Mouse (Mus musculus) midbrain, embryonic 16.5 days (tissue): ENCODE results near the gene Ing5. TPM values are rescaled to one million over a fixed set of nuclear protein-coding genes. Genes with fewer than 3 reads are reported as not detected.
"Not testable (repeated sequence)": the region's sequence is repeated elsewhere in the genome, so short reads cannot be mapped to it uniquely, and the experiment has no call there.

ENCODE experiments used
- ATAC-seq: fragments of 200-750 bp; cut with Nextera tagmentation; 2 replicates; pipeline ENCODE4 v1.8.0; 2017; ENCODE audit warnings: moderate TSS enrichment
- H3K27ac ChIP-seq: fragments of 300-500 bp; sonication (generic); 2 replicates; pipeline ENCODE4 v1.5.1; 2014; ENCODE audit warnings: mild to moderate bottlenecking, low read length, mixed read lengths
- H3K27me3 ChIP-seq: fragments of 300-500 bp; sonication (generic); 2 replicates; pipeline ENCODE4 v1.6.1; 2014; ENCODE audit warnings: low read depth, low read length, mixed read lengths; ENCODE audit not compliant: control insufficient read depth, insufficient read depth
- H3K36me3 ChIP-seq: fragments of 300-500 bp; sonication (generic); 2 replicates; pipeline ENCODE4 v1.6.1; 2014; ENCODE audit warnings: mild to moderate bottlenecking, low read length, moderate library complexity, mixed read lengths; ENCODE audit not compliant: control insufficient read depth, insufficient read depth
- H3K4me1 ChIP-seq: fragments of 300-500 bp; sonication (generic); 2 replicates; pipeline ENCODE4 v1.6.1; 2014; ENCODE audit warnings: mild to moderate bottlenecking, low read length, mixed read lengths; ENCODE audit not compliant: control insufficient read depth, insufficient read depth
- H3K4me2 ChIP-seq: fragments of 300-500 bp; sonication (generic); 2 replicates; pipeline ENCODE4 v1.6.1; 2014; ENCODE audit warnings: mild to moderate bottlenecking, low read length, mixed read lengths
- H3K4me3 ChIP-seq: fragments of 300-500 bp; sonication (generic); 2 replicates; pipeline ENCODE4 v1.5.1; 2014; ENCODE audit warnings: low read depth, mild to moderate bottlenecking, low read length, moderate library complexity, mixed read lengths
- H3K9ac ChIP-seq: fragments of 300-500 bp; sonication (generic); 2 replicates; pipeline ENCODE4 v1.6.1; 2014; ENCODE audit warnings: low read depth, low read length, mixed read lengths
- H3K9me3 ChIP-seq: fragments of 300-500 bp; sonication (generic); replicated peaks from 2 replicates; pipeline ENCODE4 v1.6.1; 2014; ENCODE audit warnings: mild to moderate bottlenecking, low read length, mixed read lengths; ENCODE audit not compliant: control insufficient read depth, poor library complexity, severe bottlenecking
- whole genome bisulfite sequencing: fragments of 180-500 bp; shearing (Covaris S2); extraction: QIAGEN DNeasy Blood & Tissue Kit; methylation state at CpG from one replicate; pipeline ENCODE4 v1.1.7; 2014; 5-methylcytosine and 5-hydroxymethylcytosine counted together
- polyA plus RNA-seq: library from polyadenylated mRNA; unstranded; fragments of >200 nt; fragmentation: Nextera tagmentation; extraction: Ambion mirVana; gene quantifications from 2 replicates; pipeline ENCODE4 v1.2.1, GENCODE M21; 2015

The Ing5 gene
- polyA plus RNA-seq, 1 experiment from 2014 or later: 10.0 TPM

GRCm38 (mm10) chr1:93836532-93836913, 32.8 kb downstream of the Ing5 start:
- Histone ChIP-seq H3K36me3 (peaks cover 2% of the 10 kb centered on the region; the same call in 1 of the 2 replicates), H3K27me3 (no peaks in the 10 kb centered on the region), H3K4me1 (no peaks in the 10 kb centered on the region), H3K27ac (no peak overlapping the region), H3K9ac (no peak overlapping the region), H3K4me3 (no peak overlapping the region), H3K9me3 (no peaks in the 10 kb centered on the region), H3K4me2 (no peak overlapping the region)
- no peak for ATAC-seq
- 96% methylated on average over 2 of the region's 2 CpGs for WGBS

GRCm38 (mm10) chr1:93837335-93837734, 33.6 kb downstream of the Ing5 start:
- Histone ChIP-seq H3K4me2 (no peak overlapping the region), H3K9ac (no peak overlapping the region), H3K36me3 (peaks cover 2% of the 10 kb centered on the region; the same call in 1 of the 2 replicates), H3K4me3 (no peak overlapping the region), H3K4me1 (no peaks in the 10 kb centered on the region), H3K9me3 (no peaks in the 10 kb centered on the region), H3K27me3 (no peaks in the 10 kb centered on the region), H3K27ac (no peak overlapping the region)
- ATAC-seq: no peak
- 88% methylated on average over 8 of the region's 8 CpGs for WGBS

DNA sequence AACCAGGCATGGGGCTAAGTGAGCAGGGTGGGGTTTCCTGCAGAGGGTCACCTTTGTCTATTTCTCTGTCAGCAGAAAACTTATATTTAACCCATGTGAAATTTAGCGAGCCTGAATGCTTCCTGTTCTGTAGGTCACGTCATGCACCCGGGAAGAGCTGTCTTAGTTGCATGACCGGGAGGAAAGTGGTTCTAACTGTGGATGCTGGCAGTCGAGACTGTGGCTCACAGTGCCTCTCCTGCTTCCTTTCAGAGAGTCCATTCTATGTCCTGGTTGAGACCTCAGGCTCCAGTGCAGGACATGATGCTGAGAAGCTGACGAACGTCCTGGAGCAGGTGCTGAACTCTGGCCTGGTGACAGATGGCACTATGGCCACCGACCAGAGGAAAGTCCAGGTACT, 34.8 kb downstream of the Ing5 start:
- H3K4me3 ChIP-seq, H3K4me2 ChIP-seq, ATAC-seq, H3K36me3 ChIP-seq, H3K9me3 ChIP-seq, H3K9ac ChIP-seq, H3K27me3 ChIP-seq, H3K27ac ChIP-seq, H3K4me1 ChIP-seq: not testable (repeated sequence)
- WGBS: 91% methylated on average over 8 of the region's 8 CpGs

DNA sequence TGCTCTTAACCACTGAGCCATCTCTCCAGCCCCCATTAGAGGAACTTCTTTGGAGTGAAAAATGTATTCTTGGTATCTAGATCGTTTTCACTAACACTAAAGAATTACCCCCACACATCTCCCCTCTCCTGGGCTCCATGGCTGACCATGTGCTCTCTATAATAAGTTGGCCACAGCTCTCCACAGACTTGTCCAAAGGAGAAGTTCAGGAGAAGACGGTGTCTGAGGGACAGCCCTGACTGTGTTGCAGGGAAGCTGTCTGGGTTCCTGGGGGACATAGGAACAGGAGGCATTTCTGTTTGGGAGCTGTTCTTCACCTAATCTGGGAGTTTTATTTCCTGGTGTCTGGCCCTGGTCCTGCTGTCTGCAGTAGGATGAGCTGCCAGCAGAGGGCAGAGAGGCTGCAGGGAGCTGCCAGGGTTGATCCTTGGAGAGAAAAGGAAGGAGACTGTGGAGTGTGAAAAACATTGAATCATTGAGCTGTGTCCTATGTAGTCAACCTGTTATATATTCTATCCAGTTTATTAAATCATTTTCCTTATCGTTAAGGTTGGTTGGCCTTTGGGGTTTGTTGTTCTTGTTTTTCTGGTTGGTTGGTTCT, 42.1 kb downstream of the Ing5 start:
- H3K9me3 ChIP-seq, H3K27me3 ChIP-seq, H3K27ac ChIP-seq, H3K4me1 ChIP-seq, H3K4me2 ChIP-seq, H3K4me3 ChIP-seq, H3K36me3 ChIP-seq, H3K9ac ChIP-seq: not testable (repeated sequence)
- 0 out of 2 replicates have a peak, but pooled peaks have one; percentile 45 for ATAC-seq
- 36% methylated on average over 1 of the region's 3 CpGs for WGBS

- H3K9me3 ChIP-seq, H3K4me1 ChIP-seq, H3K27ac ChIP-seq, H3K4me3 ChIP-seq, H3K4me2 ChIP-seq, H3K9ac ChIP-seq, ATAC-seq, H3K36me3 ChIP-seq, H3K27me3 ChIP-seq: not testable (repeated sequence)
- WGBS: 79% methylated on average over 4 of the region's 4 CpGs
Measured at GRCm38 (mm10) chr1:93855790-93856189, 52.0 kb downstream of the Ing5 start.

- Histone ChIP-seq H3K27me3 (no peaks in the 10 kb centered on the region), H3K36me3 (no peaks in the 10 kb centered on the region), H3K27ac (no peak overlapping the region), H3K9ac (no peak overlapping the region), H3K4me2 (no peak overlapping the region), H3K4me3 (no peak overlapping the region), H3K4me1 (no peaks in the 10 kb centered on the region), H3K9me3 (no peaks in the 10 kb centered on the region)
- no peak for ATAC-seq
- 62% methylated on average over 6 of the region's 6 CpGs for WGBS
Measured at GRCm38 (mm10) chr1:93857370-93857769, 53.6 kb downstream of the Ing5 start.

GRCm38 (mm10) chr1:93857991-93858390, 54.2 kb downstream of the Ing5 start:
- H3K9ac ChIP-seq: no peak overlapping the region
- no peak overlapping the region for H3K4me3 ChIP-seq
- no peaks in the 10 kb centered on the region for H3K36me3 ChIP-seq
- no peaks in the 10 kb centered on the region for H3K27me3 ChIP-seq
- 87% methylated on average over 3 of the region's 3 CpGs for whole genome bisulfite sequencing
- H3K4me1 ChIP-seq: no peaks in the 10 kb centered on the region
- no peaks in the 10 kb centered on the region for H3K9me3 ChIP-seq
- ATAC-seq: no peak
- no peak overlapping the region for H3K27ac ChIP-seq
- H3K4me2 ChIP-seq: no peak overlapping the region

DNA sequence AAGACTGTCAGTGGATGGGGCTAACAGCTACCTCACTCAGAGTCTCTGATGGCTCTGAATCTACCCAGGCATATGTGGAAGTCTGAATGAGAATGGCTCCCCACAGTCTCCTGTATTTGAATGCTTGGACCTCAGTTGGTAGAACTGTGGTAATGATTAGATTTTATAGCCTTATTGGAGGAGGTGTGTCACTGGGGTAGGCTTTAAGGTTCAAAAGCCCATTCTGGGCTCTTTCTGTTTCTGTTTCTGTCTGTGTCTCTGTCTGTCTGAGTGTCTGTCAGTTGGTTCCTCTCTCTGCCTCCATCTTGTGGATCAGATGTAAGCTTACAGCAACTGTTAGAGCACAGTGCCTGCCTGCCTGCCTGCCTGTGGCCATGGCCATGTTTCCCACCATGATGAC, 55.9 kb downstream of the Ing5 start:
- no peak overlapping the region for H3K27ac ChIP-seq
- H3K27me3 ChIP-seq: no peaks in the 10 kb centered on the region
- H3K9me3 ChIP-seq: no peaks in the 10 kb centered on the region
- no peaks in the 10 kb centered on the region for H3K36me3 ChIP-seq
- H3K9ac ChIP-seq: no peak overlapping the region
- no peaks in the 10 kb centered on the region for H3K4me1 ChIP-seq
- H3K4me2 ChIP-seq: no peak overlapping the region
- no peak overlapping the region for H3K4me3 ChIP-seq
- ATAC-seq: no peak

DNA sequence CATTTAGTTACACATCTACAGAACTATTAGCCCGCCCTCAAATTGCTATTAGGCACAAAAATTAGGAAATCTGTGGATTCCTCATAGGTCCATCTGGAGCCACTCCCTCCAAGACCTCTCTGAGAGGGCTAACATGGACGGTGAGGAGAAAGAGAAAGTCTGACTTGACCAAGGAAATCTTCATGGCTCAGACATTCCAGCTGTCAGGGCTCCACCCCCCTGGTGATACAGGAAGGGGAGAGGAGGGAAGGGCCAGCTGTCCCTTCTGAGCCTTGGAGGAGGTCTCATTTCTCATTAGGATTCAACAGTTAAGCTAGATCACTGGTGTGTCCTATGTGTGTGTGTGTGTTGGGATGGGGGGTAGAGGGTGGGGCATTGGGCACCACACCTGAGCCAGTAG, 57.3 kb downstream of the Ing5 start, which contains the start of gene Gal3st2:
Gene Gal3st2, plus strand, starts transcription at position 259 of the 400 bp plus-strand sequence.
- not testable (repeated sequence) for H3K27ac ChIP-seq, H3K36me3 ChIP-seq, H3K4me3 ChIP-seq, H3K9me3 ChIP-seq, H3K4me1 ChIP-seq, ATAC-seq, H3K9ac ChIP-seq, H3K27me3 ChIP-seq, H3K4me2 ChIP-seq
- WGBS: 64% methylated on average over 2 of the region's 2 CpGs
